Mouse (Mus musculus) R1 (cell line): ENCODE data around the gene Dpm3.

Source experiments
- DNase-seq: peaks from one replicate; pipeline ENCODE4 v3.0.0-alpha.2; 2018; ENCODE audit warnings: low read depth, low spot score

Dpm3 gene

DNA sequence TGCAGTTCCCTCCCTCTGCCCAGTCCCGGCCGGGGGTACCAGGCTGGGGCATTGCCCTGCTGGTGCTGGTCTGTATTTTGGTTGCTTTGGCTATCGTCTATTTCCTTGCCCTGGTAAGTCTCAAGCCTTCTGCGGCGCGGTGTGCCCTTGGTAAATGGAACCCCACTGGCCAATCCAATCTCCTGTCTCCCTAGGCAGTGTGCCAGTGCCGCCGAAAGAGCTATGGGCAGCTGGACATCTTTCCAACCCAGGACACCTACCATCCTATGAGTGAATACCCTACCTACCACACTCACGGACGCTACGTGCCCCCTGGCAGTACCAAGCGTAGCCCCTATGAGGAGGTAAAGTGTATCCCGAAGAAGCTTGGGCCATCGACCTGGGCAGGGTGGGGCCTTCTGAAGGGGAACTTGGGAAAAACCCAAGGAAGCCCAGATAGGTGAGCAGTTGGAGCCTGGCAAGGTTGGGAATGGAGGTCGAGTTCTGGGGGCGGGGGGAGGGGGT lies 27.3 kb upstream of the Dpm3 start:
- no peak for DNase-seq

DNA sequence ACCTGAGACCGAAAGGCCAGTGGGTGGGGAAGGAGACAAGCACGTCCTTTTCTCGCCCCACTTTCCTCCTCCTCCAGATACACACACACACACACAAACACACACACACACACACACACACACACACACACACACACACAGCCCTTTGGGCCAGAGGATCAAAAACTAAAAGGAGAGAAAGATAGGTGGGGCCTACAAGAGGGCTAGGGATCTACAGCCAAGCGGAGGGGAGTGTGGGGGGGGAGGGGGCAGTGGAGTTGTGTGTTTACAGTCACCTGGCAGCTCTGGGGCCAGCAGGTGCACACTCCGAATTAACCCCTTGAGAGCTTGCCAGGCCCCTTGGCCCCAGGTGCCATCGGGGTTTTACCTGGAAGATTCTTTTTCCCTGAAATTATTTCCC lies 26.5 kb upstream of the Dpm3 start:
- no peak for DNase-seq

DNA sequence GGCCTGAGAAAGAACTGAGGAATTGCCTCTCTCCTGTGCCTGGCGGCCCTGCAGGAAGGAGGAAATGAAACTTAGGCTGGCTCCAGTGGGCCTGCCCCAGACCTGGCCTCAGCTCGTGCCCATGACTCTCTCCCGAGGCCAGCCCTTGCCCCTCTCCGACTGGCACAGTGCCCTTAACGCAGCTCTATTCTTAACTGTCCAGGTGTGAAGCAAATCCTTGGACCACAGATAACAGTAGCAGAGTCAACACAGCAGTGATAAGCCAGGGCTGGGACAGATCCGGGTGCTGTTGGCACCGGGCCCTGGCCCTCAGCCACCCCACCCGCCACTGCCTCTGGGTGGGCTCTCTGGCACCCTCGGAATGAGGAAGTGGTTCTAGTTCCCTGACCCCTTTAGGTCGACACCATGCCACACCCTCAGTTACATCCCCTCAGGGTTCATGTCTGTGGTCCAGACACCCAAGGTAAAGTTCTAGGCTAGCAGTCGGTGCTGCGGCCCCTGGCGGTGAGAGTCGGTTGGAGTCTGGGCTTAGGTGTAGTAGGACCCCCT lies 25.5 kb upstream of the Dpm3 start:
- DNase-seq, result peak; percentile 52

DNA sequence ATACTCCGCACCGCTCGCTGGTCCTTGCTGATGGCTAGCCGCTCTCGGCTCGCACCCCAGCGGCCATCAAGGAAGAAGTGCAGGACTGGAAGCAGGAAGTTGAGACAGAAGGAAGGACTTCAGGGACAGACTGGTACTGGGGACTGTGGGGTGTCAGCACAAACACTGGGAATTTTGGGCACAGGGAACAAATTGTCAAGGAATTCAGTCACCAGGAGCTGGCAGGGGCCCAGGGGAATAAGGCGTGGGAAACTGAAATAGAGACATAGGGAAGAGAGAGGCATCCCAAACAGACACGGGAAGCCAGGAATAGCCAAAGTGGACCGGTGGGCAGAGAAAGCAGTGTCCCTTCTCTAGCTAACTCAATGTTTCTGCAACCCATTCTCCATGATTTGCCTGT lies 22.6 kb upstream of the Dpm3 start:
- DNase-seq, result no peak

DNA sequence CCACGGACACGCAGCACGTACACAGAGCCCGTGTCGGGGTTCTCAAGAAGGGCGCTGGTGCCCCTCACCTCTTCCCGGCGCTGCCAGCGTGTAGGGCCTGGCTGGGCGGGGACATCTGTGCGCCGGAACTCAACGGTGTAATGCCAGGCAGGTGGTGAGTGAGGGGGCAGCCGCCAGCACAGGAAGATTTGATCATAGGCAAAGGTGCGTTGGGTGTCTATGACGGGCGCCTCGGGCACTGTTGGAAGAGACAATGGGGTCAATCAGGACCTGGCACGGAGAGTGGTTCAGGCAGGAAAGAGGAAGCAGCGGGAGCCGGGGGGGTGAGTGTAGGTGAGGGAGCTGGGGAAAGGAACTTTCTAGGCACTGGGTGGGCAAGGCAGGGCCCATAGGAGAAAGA lies 21.5 kb upstream of the Dpm3 start:
- no peak for DNase-seq

DNA sequence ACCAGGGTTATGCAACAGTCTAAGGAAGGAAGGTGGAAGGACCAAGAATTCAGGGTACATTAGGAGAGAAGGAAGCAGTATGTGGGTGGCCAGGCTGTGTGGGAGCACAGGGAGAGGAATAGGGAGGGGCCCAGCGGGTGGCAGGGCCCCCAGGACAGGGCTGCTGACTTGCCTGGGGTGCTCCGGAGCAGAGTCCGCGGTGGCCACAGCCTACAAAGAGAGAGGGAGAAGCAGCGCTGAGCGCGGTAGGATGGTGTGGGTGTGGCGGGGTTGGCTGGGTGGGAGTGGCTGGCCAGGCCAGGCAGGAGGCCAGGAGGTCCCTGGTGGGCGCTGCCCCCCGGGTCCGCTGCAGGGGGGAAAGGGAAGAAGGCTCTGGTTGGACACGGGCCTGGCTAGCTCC lies 20.7 kb upstream of the Dpm3 start:
- no peak for DNase-seq

DNA sequence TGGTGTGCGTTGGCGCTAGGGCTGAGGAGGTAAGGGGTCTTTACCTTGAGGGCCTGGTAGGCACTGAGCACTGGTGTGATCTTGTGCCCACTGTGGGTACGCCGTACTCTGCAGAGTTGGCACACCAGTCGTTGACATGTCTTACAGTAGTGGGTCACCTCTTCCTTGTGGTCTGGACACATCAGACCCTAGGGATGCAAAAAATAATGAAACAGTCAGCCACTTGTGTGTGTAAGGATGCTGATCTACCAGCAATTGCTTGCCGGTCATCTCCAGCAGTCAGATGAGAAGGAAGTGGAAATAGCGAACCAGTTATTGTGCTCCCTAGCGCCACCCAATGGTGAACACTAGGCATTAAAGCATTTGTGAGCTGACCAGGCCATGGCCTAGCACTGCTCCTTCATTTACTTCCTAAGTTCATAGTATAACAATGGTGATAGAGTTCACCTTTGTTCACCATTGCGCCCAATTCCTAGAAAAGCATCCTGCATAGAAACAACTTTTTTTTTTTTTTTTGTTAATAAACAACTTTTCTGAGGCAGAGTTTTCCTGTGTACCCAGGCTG lies 16.7 kb upstream of the Dpm3 start:
- peak; percentile 81 for DNase-seq

DNA sequence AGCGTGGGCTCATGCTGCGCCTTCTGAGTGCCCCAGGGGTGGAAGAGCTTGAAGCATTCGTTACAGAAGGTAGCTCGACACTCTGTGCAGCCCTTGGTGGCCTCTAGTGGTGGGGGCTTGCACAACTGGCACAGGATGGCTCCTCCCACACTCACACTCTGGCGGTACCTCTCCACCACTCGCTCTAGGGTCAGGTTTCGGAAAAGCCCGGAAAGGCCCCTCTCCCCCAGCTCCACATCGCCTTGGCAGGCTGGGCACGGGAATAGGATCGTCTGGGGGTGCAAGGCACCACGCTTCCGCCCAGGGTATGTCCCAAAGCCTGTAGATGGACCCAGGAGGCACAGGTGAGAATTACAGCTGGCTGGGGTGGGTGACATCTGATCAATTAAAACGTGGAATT lies 15.5 kb upstream of the Dpm3 start:
- peak; percentile 76 for DNase-seq

DNA sequence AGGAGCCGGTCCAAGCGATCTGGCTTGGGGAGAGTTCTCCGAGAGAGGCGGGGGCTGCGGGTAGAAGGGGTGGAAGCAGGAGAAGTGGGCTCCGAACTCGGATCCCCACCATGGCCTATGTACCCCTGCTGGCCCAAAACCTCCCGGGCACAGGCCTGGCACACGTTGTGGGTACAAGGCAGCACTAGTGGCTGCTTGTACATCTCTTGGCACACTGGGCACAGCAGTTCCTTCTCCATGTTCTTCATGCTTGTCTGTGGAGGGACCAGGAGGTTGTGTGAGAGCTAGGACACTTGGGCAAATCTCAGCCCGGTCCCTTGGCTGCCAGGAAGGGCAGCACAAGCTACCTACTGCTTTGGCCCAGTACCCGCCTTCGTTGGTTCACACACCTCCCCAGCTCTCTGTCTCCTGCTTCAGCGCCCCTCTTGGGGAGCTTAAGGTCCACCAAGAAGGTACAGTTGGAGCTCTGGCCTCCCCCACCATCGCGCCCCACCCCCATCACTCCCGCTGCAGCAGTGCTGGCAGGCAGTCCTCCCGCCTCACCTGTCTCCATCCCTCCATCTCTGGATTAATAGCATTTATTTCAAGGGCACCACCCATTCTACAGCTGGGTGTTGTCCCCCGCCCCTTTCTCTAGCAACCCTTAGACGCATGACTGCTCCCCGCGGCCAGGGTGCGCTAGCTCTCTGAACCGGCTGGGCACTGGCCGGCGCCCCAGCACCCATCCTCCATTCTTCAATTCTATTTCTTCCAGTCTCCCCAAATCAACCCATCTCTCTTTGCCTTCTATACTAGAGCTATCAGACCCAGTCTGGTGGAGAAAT lies 14.8 kb upstream of the Dpm3 start:
- DNase-seq, result no peak

DNA sequence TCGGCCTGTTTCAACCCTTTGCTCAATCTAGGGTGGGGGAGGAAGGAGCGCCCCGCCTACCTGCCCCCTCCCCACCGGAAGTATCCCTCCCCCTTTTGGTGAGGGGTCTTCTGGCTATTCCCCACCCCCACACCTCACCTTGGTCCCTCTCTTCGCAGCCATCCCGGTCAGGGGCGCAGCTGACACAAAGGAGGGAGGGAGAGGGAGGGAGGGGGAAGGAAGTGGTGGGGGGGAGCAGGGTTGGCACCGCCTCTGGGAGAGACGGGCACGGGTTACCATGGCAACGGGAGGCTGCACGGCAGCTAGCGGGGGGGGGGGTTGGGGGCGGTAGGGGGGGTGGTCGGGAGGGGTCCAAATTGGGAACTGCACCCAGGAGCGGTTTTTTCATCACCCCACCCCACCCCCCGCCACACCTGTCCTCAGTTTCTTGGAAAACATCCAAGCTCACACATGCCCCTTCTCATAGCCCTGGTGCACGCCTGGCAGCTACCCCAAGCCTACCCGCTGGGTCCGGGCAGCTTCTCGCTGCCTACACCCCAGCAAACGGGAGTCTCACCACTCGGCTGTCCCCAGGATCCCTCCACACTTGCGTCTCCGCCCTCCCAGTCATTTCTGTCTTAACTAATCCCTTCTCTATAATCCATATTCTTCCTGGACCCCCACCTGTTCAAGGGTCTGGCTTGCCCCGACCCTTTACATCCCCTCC lies 14.0 kb upstream of the Dpm3 start:
- no peak for DNase-seq

DNA sequence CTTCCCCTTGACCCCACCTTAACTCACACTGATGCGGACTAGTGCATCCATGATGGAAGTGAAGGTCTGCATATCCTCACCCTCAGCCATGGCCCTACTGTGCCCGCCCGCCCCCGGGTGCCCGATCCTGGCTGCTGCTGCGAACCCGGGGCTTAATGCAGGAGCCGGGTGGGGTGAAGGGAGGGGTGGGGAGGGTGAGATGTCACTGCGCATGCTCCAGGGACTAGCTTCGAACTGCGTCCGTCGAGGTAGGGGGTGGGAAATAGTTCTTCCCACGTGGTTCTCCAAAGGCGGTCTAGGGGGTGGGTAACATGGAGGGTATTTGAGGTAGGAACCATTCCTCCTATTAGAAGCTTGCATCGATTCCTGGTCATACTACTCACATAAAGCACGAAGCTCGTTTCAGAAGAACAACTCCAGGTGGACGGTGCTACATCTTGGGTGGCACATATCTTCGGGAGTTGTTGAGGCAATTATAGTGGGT lies 13.4 kb upstream of the Dpm3 start, which contains the start of gene Krtcap2:
Gene Krtcap2, plus strand, starts transcription at position 279 of the 484 bp plus-strand sequence.
- DNase-seq, result peak; percentile 47

DNA sequence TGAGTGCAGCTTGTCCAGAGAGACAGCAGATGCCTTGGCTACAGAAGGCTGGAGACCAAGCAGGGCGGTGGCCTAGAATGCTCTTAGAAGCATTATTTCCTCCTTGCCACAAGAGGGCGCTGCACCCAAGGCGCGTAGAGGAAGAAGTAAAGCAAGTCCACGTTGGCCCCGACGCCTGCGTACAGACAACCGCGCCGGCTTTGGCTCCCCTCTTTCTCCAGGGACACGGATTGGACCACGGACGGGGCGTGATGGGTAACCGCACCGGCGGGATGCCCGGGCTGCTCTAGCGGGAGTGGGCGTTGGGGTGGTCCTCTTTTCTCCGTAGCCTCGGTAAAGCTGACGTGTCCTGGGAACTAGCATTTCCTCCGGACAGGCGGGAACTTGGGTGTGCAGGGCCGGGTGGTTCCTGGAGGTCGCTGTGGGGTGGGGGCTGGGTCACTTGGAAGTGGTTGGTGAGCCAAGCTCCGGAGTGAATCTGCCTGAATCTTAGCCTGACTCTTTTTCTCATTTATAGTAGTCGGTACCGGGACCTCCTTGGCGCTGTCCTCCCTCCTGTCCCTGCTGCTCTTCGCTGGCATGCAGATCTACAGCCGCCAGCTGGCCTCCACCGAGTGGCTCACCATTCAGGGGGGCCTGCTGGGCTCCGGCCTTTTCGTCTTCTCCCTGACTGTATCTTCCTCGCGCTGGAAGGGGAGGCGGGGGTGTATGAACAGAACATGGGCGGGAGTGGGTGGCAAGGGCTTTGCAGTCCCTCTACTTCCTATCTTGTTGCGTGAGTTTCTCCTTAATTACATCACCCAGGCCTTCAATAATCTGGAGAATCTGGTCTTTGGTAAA lies 12.7 kb upstream of the Dpm3 start, which contains the start of gene Trim46:
Gene Trim46, minus strand, starts transcription at position 49 of the 840 bp plus-strand sequence.
- DNase-seq, result peak; percentile 96

DNA sequence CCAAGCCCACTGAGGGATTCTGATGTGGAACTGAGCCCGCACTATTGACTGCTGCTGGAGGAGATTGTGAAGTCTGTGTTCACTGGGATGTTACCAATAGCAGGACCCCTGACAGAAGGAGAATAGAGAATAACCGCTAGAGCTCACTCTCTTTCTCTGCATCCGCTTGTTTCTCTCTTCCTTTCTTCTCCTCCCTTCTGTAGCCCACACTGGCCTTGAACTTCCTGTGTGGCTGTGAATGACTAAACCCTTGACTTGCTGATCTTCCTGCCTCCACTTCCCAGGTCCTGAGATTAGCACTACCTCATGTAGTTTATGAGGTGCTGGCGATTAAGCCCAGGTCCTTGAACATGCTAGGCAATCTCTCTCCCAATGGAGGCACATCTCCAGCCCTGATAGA lies 11.7 kb upstream of the Dpm3 start:
- DNase-seq, result no peak

DNA sequence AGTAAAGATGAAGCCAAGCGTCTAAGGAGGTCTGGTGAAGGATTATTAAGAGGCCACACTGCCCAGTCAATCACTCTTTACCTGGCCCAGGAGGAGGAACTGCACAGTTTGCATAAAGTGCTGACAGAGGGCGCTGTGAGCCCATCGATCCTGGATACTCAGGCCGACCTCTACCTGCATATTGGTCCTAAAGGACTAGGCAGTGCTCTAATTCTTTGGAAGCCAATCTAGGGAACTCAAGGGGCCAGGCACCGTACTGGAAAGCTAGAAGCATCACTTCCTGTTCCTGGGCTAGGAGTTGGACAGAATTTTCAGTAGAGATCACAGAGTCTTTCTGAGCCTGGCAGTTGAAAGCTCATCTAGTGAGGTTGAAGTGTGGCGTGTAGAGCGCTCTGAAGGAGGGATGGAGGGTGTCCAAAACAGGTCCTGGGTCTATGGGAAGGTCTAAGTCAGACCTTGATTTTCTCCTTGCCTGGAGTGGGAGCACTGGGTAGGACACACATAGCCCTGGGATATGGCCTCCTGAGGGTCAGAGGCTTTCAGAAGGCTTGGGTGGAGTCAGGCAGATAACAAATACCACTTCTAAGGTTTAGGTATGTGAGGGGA lies 8.6 kb upstream of the Dpm3 start:
- peak; percentile 70 for DNase-seq

DNA sequence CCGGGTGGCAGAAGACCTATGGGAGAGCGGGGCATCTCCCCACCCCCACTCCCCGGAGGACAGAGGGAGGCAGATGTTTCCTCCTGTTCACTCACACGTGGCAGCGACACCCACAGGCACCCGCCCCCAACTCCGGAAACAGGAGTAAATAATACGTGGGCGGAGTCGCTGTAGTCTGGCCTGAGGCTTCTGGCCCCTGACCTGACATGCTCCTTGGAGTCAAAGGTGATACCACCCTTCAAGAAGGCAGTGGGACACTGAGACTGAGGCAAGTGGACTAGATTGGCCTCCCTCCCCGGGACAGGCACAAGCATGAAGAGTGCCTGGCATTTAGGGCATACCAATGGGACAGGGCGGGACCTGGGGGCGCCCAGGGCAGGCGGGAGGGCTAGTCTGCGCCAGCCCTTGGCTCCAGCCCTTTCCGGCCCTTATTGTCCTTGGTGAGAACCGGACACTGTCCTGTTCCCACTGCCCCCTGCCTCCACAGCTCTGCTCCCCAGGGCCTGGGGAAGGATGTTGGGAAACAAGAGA lies 7.7 kb upstream of the Dpm3 start:
- DNase-seq, result peak; percentile 77

DNA sequence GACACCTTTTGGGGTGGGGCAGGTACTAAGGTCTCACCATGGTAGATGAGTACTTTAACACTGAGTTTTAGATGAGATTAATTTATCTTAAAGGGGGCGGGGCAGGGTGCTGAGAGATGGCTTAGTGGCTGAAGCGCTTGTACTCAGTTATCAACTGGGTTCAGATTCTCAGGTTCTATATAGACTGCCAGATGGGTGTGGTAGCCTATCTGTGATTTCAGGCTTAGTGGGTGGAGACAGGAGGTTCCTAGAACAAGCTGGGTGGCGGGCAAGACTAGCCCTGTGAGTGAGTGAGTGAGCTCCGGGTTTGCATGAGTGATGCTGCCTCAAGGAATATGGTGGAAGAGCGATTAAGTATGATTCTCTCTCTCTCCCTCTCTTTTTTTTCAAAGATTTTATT lies 4.2 kb upstream of the Dpm3 start:
- DNase-seq, result no peak

DNA sequence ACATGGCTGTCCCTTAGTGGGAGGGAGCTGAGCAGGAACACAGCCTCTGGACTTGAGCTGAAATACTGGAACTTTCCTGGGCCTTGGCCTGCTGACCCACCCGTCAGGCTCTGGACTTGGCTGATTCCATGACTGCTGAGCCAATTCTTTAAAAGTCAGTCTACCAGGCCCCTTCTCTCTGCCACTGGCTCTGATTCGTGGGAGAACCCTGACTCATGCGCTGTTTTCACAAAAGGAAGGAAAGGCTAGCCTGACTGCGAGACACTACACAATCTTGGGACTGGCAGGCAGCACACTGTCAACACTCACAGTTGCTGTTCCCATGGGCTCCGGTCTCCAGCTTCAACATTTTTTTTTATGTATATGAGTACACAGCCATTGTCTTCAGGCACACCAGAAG lies 3.0 kb upstream of the Dpm3 start:
- no peak for DNase-seq

DNA sequence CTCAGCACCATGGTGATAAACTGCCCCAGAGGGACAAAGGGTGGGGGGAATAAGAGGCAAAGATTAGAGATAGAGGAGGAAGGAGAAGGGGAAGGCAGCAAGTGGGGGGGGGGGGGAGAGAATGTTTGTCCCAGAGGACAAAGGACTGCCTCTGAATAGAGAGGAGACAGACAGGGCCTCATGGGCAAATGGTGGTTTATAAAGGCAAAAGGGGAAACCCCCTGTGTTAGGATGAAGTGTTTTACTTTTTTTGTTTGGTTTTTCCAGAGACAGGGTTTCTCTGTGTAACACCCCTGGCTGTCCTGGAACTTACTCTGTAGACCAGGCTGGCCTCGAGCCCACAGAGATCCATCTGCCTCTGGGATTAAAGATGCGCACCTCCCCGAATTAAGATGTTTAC lies 1.1 kb downstream of the Dpm3 start:
- DNase-seq, result no peak

DNA sequence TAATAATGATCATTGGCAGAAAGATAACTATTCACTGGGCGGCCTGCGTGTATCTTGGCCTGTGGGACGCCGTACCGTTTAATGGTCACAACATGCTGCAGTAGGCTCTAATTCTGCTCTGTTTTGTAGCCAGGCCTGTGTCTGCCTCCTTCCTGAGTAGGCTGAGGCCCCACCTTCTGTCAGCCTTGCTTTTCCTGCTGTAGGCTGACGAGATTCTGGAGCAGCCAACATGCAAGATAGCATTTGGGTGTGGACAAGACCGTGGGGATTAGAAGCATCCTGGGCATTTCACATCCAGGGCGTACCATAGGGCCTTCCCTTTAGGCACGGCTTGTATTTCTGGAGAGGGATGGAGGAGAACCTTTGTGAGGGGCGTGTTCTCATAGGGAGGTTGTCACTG lies 3.3 kb downstream of the Dpm3 start:
- DNase-seq, result no peak

DNA sequence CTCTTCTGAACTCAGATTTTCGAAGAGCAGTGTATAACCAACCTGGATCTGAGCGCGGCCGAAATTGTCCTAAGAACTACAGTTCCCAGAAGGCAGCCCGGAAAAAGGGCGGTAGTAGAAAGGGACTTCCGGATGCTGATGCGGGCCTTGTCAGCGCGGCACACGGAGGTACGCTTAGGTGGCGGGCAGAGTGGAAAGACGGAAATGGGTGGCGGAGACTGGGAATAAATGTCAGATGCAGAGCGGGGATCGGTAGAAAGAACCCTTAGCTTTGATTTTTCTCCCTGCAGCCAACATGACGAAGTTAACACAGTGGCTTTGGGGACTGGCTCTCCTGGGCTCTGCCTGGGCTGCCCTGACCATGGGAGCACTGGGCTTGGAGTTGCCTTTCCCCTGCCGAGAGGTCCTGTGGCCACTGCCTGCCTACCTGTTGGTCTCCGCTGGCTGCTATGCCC lies 7.3 kb downstream of the Dpm3 start:
- peak; percentile 88 for DNase-seq
